Mouse (Mus musculus) retina, postnatal 7 days (tissue): Measurements from ENCODE around the gene Mfsd2b.
A peak's percentile ranks its signal among the peaks of the same experiment; 100 is the strongest.

Source experiments
- DNase-seq: peaks from one replicate; pipeline ENCODE4 v3.0.0-alpha.2; 2012; ENCODE audit warnings: low read depth, low spot score

The Mfsd2b gene

GRCm38 (mm10) chr12:4873531-4873930 is 628 bp downstream of the Mfsd2b start:
- no peak for DNase-seq

GRCm38 (mm10) chr12:4872983-4873477 is 1.1 kb downstream of the Mfsd2b start:
- DNase-seq = no peak

DNA sequence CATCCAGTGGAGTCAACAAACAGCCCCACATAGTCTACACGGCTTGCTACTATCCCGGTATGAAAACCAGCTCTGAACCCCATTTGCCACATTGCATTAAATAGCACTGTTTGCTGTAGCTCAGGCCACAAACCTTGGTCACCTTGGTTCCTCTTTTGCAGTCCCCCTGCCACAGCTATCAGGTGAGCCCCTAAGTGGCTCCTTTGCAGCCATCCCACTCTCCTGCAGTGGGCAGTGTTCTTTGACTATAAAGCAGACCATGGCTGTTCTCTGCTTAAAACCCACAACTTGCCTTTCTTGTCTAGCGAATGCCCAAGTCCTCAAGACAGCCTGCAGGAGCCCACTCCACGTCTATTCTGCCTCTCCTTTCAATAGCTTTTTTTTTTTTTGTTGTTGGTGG is 1.9 kb downstream of the Mfsd2b start:
- DNase-seq = no peak

- DNase-seq = no peak
Observed at GRCm38 (mm10) chr12:4871260-4871659, 2.9 kb downstream of the Mfsd2b start.

GRCm38 (mm10) chr12:4868924-4869323 is 5.2 kb downstream of the Mfsd2b start:
- DNase-seq = no peak

DNA sequence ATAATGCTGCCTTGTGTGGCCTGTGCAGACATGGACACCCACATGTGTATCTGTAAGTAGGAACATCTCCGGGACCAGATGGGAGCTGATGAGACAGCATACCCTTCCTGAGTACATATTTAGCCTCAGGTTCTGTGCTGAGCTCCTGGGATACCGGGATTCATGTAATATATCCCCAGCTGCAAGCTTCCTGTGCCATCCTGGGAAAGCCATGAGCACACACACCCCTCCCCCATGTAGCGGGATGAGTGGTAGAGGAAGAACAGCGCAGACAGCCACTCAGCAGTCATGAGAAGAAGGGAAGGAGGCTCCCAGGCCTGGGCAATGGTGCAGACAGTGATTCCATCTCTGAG is 9.8 kb downstream of the Mfsd2b start:
- no peak for DNase-seq

DNA sequence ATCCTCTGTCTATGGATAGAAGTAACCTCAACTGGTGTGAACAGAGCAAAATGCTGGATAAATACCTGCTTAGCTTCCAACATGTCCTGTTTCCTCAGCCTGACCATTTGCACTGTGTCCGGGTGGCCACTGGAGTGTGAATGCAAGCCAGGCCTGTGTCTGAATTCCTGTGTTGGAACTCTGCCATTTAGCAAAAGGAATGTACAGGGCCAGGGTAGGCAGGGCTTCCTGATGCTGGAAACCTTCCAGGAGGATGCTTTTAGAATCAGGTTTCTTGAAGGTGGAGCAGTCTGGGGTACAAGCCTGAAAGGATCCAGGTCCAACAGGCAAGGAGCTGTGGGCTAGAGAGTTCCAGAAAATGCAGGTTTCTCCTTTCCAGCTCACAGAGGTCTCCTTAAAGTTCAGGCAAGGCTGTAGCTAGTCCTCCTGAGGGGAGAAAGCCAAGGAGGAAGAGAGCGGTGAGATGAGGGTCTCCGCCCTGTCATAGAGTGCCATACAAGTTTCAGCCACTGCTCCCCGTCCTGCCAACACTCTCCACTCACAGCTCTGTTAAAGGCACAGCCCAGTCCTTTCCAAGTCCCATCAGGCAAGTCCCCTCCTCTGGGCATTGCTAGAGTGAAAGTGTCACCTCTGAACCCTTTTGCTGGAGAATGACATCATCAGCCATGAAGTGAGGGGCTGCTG is 10.4 kb downstream of the Mfsd2b start:
- no peak for DNase-seq

GRCm38 (mm10) chr12:4862672-4863071 is 11.5 kb downstream of the Mfsd2b start:
- no peak for DNase-seq

GRCm38 (mm10) chr12:4859241-4859914 is 14.8 kb downstream of the Mfsd2b start:
- DNase-seq = no peak

GRCm38 (mm10) chr12:4856834-4857233 is 17.3 kb downstream of the Mfsd2b start:
- DNase-seq = no peak

DNA sequence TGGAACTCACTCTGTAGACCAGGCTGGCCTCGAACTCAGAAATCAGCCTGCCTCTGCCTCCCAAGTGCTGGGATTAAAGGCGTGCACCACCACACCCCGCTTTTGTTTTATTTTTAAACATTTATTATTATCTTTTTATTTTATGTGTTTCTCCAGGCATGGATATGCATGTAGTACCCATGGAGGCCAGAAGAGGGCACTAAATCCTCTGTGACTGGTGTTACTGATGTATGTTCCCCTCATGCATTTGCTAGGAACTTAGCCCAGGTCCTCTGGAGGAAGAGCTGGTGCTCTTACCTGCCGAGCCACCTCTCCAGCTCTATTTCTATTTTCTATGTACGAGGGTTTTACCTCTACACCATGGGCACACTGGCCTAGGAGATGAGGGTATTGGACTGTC is 18.0 kb downstream of the Mfsd2b start:
- DNase-seq = no peak

DNA sequence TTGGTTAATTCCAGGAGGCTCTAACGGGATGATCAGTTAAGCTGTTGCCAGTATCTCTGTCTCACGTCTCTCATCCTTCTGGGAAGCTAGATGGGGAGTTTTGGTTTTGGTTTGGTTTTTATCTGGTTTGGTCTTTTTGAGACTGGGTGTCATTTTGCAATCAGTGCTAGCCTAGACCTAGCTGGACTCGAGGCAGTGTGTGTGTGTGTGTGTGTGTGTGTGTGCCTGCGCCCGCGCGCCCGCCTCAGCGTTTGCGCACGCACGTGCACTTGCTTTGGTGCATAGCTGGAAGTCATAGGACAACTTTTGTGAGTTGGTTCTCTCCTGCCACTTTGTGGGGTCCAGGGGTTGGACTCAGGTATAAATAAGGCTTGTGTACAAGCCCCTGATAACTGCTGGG is 30.4 kb downstream of the Mfsd2b start:
- DNase-seq = no peak

DNA sequence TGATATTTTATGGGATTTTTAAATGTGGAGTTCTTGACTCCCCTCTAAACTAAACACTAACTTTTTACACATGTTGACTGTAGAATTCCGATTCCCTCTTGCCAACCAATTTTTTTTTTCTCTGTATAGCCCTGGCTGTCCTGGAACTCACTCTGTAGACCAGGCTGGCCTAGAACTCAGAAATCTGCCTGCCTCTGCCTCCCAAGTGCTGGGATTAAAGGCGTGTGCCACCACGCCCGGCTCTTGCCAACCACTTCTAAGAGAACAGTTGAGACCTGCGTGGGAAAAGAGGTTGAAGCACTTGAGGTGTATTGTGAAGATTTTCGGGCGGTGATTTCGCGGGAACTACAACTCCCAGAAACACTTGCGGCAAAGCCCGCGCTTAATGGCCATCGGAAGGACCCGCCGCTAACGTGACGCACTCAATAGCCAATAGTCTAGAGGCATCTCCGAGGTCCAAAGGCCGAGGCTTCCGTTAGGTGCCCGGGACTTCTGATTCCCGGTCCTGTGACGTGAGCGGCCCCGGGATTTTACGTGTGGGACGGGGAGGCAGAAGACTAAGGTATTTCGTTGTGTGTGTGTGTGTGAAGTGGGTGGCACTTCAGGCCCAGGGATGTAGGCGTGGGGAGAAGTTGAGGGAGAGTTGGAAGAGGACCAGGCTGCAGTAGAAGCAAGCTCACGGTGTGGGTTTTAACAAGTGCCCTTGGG is 31.1 kb downstream of the Mfsd2b start, which contains the start of gene Wdcp:
Gene Wdcp (plus strand): TSS at position 414 of the 708 bp plus-strand sequence.
- DNase-seq = peak; percentile 73

- no peak for DNase-seq
Observed at GRCm38 (mm10) chr12:4842456-4842855, 31.7 kb downstream of the Mfsd2b start.

DNA sequence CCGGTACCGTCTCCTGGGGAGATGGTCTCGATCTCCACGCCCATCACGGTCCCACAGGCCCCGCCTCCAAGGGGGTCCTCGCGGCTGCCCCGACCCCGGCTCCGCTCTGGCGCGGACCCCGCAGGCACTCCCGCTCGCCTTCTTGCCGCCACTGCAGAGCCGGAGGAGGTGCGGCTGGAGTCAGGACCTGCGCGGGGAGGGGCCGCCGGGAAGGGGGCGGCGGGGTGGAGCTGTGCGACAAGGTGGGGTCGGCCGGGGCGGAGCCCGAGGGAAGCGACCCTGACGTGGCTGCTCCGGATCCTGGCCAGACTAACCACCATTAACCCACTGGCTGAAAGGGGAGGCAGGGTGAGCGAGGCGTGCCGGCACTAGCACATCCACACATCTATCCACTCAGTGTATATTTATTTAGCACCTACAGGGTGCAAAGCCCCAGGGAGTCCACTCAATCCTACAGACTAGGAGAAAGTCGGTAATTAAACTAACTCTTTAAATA is 32.7 kb downstream of the Mfsd2b start, which contains the start of gene Fkbp1b:
Gene Fkbp1b (minus strand): TSS at position 200 of the 496 bp plus-strand sequence.
- no peak for DNase-seq

GRCm38 (mm10) chr12:4840741-4841140 is 33.4 kb downstream of the Mfsd2b start:
- DNase-seq = no peak

DNA sequence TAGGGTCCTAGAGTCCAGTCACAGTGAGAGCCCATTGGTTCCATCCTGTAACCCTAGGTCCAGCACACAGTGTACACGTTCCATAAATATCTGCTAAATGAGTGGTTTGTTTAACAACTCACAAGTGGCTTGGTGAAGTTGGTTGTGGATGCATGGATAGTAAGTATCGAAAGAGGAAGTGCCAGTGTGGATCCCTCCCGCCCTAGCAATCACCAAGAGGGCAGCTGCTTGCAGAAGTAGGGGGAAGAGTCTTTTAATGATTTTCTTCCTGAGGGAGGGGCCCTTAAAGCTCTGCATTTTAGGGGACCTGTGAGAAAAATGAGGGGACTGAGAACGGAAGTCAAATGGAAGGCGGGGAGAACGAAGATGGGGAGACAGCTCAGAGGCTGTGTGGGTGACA is 34.1 kb downstream of the Mfsd2b start:
- DNase-seq = no peak

DNA sequence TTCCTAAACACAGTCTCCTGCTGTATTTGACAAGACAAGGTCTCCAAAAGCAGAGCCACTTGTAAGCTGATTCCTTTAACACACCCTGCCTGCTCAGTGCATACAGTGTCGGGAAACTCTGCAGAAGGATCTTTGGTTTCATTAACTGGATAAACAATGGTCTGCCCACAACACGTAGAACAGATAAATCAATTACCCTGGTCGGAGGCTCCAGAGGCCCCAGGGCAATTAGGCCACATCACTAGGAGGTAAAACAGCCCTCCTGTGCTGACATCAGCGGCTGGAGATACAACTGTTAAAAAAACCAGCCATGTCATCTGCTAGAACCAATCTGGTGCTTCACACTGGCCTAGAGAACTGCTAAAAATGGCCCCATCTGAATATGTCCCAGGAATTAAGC is 37.2 kb downstream of the Mfsd2b start:
- DNase-seq = no peak

DNA sequence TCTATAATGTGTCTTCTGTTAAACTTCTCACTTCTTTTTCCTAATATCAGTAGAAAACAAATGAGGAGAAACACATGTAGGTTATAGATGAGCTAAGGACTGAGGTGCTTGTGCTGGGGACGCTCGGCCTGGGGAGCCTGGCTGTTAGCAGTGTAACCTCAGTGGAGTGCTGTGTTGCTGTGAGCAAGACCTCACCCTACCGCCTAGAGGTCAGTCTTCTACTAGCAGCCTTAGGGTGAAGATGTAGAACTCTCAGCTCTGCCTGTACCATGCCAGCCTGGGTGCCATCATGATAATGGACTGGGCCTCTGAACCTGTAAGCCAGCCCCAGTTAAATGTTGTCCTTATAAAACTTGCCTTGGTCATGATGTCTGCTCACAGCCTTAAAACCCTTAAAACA is 46.9 kb downstream of the Mfsd2b start:
- no peak for DNase-seq

DNA sequence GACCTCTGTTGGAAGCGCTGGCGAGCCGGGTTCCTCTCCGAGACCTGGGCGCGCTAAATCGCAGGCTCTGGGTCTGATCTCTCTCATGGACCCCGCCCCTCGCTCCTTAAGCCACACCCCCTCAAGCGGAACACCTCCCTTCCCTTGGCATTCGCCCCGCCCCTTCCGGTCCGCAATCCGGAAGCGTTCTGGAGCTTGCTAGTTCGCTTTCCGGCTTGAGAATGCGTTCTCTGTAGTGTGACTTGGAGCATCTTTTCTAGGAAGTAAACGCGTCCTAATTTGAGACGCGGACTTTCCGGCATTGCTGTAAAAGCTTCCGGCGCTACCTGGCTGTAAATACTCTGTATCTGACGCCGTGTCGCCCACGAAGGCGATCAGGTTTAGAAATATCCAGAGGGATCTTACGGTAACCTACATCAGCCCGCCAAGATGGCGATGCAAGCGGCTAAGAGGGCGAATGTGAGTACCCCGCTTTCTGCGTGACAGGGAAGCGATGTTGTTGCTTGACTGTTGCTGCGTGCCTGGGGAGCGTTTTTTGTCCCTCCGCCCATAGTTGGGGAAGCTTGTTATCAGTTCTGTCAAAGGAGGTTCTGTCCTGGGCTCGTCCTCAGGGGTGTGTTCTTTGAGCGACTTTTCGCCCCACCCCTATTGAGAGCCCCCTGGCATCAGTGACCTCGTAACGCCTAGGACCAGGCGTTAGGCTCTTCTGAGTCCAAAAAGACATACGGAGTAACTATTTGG is 56.6 kb downstream of the Mfsd2b start, which contains the start of gene Sf3b6:
Gene Sf3b6 (plus strand): TSS at position 184 of the 741 bp plus-strand sequence.
- peak; percentile 97 for DNase-seq

DNA sequence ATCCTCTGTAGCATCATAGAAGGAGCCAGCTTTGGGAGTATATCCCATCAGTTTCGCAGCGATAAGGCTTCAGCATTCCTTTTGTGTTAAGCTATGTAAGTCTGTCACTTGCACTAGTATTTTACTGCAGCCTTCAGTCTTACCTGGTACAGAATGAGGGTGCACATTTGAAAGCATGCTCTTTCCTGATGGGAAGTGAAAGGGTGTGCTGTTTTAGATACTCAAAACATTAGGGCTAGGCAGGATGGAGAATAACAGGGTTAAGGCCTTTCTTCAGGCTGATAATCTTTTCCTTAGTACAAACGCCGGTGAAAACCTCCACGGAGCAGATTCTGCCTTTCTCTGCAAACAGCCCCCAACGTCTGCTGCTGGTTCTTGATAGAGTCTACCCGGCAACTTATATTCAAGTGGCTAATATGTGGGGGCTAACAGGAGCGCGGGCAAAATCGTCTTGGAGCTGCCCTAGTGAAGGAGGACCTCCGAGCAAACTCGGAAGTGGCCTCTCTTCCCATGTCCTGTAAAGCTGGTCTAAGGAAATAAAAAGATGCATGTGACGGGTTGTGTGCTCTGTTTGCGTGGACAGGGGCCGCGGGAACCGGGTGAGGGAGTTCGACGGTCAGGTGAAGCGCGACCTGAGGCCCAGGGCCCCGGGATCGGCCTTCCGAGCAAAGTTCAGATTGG is 57.3 kb downstream of the Mfsd2b start:
- no peak for DNase-seq
